ENCODE assay signal across 8 mouse cellular contexts in the genomic region with DNA sequence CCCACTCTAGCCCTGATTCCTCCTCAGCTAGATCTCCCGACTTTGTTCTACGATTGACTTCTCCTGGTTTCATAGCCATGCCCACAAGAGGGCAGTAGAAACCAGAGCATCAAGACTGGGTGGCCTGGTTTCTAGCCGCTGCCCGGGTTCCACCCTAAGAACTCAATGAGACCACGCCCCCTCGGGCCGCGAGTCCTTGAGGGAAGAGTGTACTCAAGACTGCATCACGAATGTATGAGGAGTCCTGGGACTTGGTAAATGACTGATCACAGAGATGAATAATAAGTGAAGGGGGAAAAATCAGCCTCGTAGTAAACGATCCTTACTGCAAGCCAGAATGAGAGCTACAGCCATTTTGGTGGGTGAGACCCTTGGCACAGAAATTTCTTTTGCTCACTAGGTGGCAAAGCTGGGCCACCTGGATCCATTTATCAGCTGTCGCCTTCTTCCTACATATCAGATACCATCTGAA. TPM values are rescaled to one million over a fixed set of nuclear protein-coding genes. Genes with fewer than 3 reads are reported as not detected.
A peak's percentile ranks its signal among the peaks of the same experiment; 100 is the strongest.
DNase-seq lines count a peak whose midpoint lies in the region; ATAC-seq and TF ChIP-seq lines count a peak whose summit lies in the region.

No protein-coding gene starts in this region.

- H3K4me2 ChIP-seq in intestine, embryonic 16.5 days (ENCODE audit: low read depth, low read length), result peak overlapping the region; percentile 50
- peak overlapping the region; percentile 50 for H3K4me2 ChIP-seq in midbrain, embryonic 13.5 days (replicated peaks)

- peak; percentile 84; the same call in 1 of the 2 replicates for TF ChIP-seq CTCF in small intestine, adult 2 months (IDR thresholded peaks at IDR 0.05; ENCODE audit: extremely low read depth, insufficient read length, insufficient replicate concordance, low read depth, low read length)

- ATAC-seq in intestine, embryonic 16.5 days, result peak; percentile 93
- peak; percentile 93 for ATAC-seq in midbrain, embryonic 13.5 days

- TF ChIP-seq POLR2A in small intestine, adult 2 months (IDR thresholded peaks at IDR 0.05; ENCODE audit: low read depth, low read length), result no peak

- H3K9me3 ChIP-seq in intestine, embryonic 16.5 days (ENCODE audit: control insufficient read depth, low read length), result no peaks in the 10 kb centered on the region
- H3K9me3 ChIP-seq in limb, embryonic 10.5 days (replicated peaks), result no peaks in the 10 kb centered on the region
- H3K9me3 ChIP-seq in midbrain, embryonic 13.5 days, result no peaks in the 10 kb centered on the region

- no peak overlapping the region for H3K27ac ChIP-seq in intestine, embryonic 16.5 days (ENCODE audit: low read length)
- H3K27ac ChIP-seq in limb, embryonic 10.5 days, result no peak overlapping the region
- H3K27ac ChIP-seq in midbrain, embryonic 13.5 days, result no peak overlapping the region
- H3K27ac ChIP-seq in small intestine, adult 2 months (ENCODE audit: insufficient read depth, low read depth, low read length), result no peak overlapping the region

- H3K4me1 ChIP-seq in intestine, embryonic 16.5 days (ENCODE audit: control insufficient read depth, insufficient read depth, low read length), result 0 out of 2 replicates have a peak, but pooled peaks cover 3% of the 10 kb centered on the region
- H3K4me1 ChIP-seq in limb, embryonic 10.5 days, result 0 out of 2 replicates have a peak, but pooled peaks cover 4% of the 10 kb centered on the region
- 0 out of 2 replicates have a peak, but pooled peaks cover 4% of the 10 kb centered on the region for H3K4me1 ChIP-seq in midbrain, embryonic 13.5 days (replicated peaks)
- H3K4me1 ChIP-seq in small intestine, adult 2 months (ENCODE audit: control insufficient read depth, insufficient read depth, insufficient read length, low read length), result no peaks in the 10 kb centered on the region

- no peaks in the 10 kb centered on the region for H3K27me3 ChIP-seq in intestine, embryonic 16.5 days (replicated peaks; ENCODE audit: control insufficient read depth, insufficient read depth, low read length)
- H3K27me3 ChIP-seq in limb, embryonic 10.5 days (ENCODE audit: low read depth, poor library complexity, severe bottlenecking), result peaks cover 11% of the 10 kb centered on the region
- peaks cover 9% of the 10 kb centered on the region for H3K27me3 ChIP-seq in midbrain, embryonic 13.5 days
- no peaks in the 10 kb centered on the region for H3K27me3 ChIP-seq in small intestine, adult 2 months (ENCODE audit: control insufficient read depth, insufficient read depth, low read length)

- DNase-seq in urinary bladder, postnatal 14 days (ENCODE audit: low spot score), result peak; percentile 86
- no peak for DNase-seq in urinary bladder, postnatal 10 days (ENCODE audit: low spot score)
- DNase-seq in embryo, embryonic 11.5 days (ENCODE audit: low read depth, low spot score), result peak; percentile 91
- DNase-seq in gastrocnemius, postnatal 4 days (ENCODE audit: low spot score in 2 of 2), result peak; percentile 54 to 77
- peak; percentile 90 for DNase-seq in limb, embryonic 10.5 days (ENCODE audit: low spot score)

- H3K36me3 ChIP-seq in intestine, embryonic 16.5 days (ENCODE audit: control insufficient read depth, insufficient read depth, low read length), result no peaks in the 10 kb centered on the region
- H3K36me3 ChIP-seq in limb, embryonic 10.5 days, result no peaks in the 10 kb centered on the region
- no peaks in the 10 kb centered on the region for H3K36me3 ChIP-seq in midbrain, embryonic 13.5 days
- H3K36me3 ChIP-seq in small intestine, adult 2 months (ENCODE audit: control insufficient read depth, insufficient read depth, low read length), result no peaks in the 10 kb centered on the region

- WGBS in intestine, embryonic 16.5 days, result 2% methylated on average over 12 of the region's 12 CpGs
- 1% methylated on average over 12 of the region's 12 CpGs for WGBS in limb, embryonic 10.5 days
- 3% methylated on average over 12 of the region's 12 CpGs for WGBS in midbrain, embryonic 13.5 days
- WGBS in small intestine, adult 2 months, result 4% methylated on average over 12 of the region's 12 CpGs

- peak overlapping the region; percentile 31 for H3K4me3 ChIP-seq in intestine, embryonic 16.5 days (ENCODE audit: low read length)
- H3K4me3 ChIP-seq in limb, embryonic 10.5 days, result peak overlapping the region; percentile 45
- peak overlapping the region; percentile 41 for H3K4me3 ChIP-seq in midbrain, embryonic 13.5 days (replicated peaks)
- H3K4me3 ChIP-seq in small intestine, adult 2 months (ENCODE audit: low read depth, low read length), result no peak overlapping the region

- no peak overlapping the region for H3K9ac ChIP-seq in intestine, embryonic 16.5 days (ENCODE audit: low read depth, low read length)
- peak overlapping the region; percentile 53 for H3K9ac ChIP-seq in midbrain, embryonic 13.5 days (replicated peaks)

RNA-seq across cellular contexts. Expression of a gene that starts 12.8 kb away (rescaled TPM):
- not detected for total RNA-seq in gastrocnemius, postnatal 4 days (2021)
- 0.17 and 0.23 TPM in 2 replicates for polyA plus RNA-seq in intestine, embryonic 16.5 days (2015; fragmentation: Nextera tagmentation; extraction: Ambion mirVana)
- 0.29 and 0.51 TPM in 2 replicates for polyA plus RNA-seq in limb, embryonic 10.5 days (2016; fragmentation: Nextera tagmentation; extraction: Ambion mirVana)
- 0.89 and 1.2 TPM in 2 replicates for polyA plus RNA-seq in midbrain, embryonic 13.5 days (2015; fragmentation: Nextera tagmentation; extraction: Ambion mirVana)
- polyA plus RNA-seq in small intestine, adult 2 months (2012; rRNA removed), result not detected in 2 replicates

RNA-seq across cellular contexts. Expression of a gene that starts 13.4 kb away (rescaled TPM):
- 10 to 100 TPM; 51.7 to 53.1 TPM for total RNA-seq in gastrocnemius, postnatal 4 days (2021)
- polyA plus RNA-seq in intestine, embryonic 16.5 days (2015; fragmentation: Nextera tagmentation; extraction: Ambion mirVana), result 68.1 and 77.6 TPM in 2 replicates
- polyA plus RNA-seq in limb, embryonic 10.5 days (2016; fragmentation: Nextera tagmentation; extraction: Ambion mirVana), result 71.0 and 77.8 TPM in 2 replicates
- polyA plus RNA-seq in midbrain, embryonic 13.5 days (2015; fragmentation: Nextera tagmentation; extraction: Ambion mirVana), result 61.3 and 63.2 TPM in 2 replicates
- polyA plus RNA-seq in small intestine, adult 2 months (2012; rRNA removed), result 17.3 and 20.6 TPM in 2 replicates

RNA-seq across cellular contexts. Expression of a gene that starts 21.5 kb away (rescaled TPM):
- total RNA-seq in gastrocnemius, postnatal 4 days (2021), result under 1 TPM in 1 of 2 experiments, not detected in 1; 0.27 TPM
- polyA plus RNA-seq in intestine, embryonic 16.5 days (2015; fragmentation: Nextera tagmentation; extraction: Ambion mirVana), result 18.8 and 24.1 TPM in 2 replicates
- polyA plus RNA-seq in limb, embryonic 10.5 days (2016; fragmentation: Nextera tagmentation; extraction: Ambion mirVana), result 1.4 and 1.5 TPM in 2 replicates
- 396 and 399 TPM in 2 replicates for polyA plus RNA-seq in midbrain, embryonic 13.5 days (2015; fragmentation: Nextera tagmentation; extraction: Ambion mirVana)
- 12.1 and 26.1 TPM in 2 replicates for polyA plus RNA-seq in small intestine, adult 2 months (2012; rRNA removed)

RNA-seq across cellular contexts. Expression of a gene that starts 23.6 kb away (rescaled TPM):
- 1 to 10 TPM; 6.1 to 8.0 TPM for total RNA-seq in gastrocnemius, postnatal 4 days (2021)
- polyA plus RNA-seq in intestine, embryonic 16.5 days (2015; fragmentation: Nextera tagmentation; extraction: Ambion mirVana), result 5.4 TPM in 2 replicates
- 1.4 and 1.8 TPM in 2 replicates for polyA plus RNA-seq in limb, embryonic 10.5 days (2016; fragmentation: Nextera tagmentation; extraction: Ambion mirVana)
- 24.3 and 26.1 TPM in 2 replicates for polyA plus RNA-seq in midbrain, embryonic 13.5 days (2015; fragmentation: Nextera tagmentation; extraction: Ambion mirVana)
- 0.23 TPM in 1 of 2 replicates, not detected in the other for polyA plus RNA-seq in small intestine, adult 2 months (2012; rRNA removed)

RNA-seq across cellular contexts. Expression of a gene that starts 43.5 kb away (rescaled TPM):
- total RNA-seq in gastrocnemius, postnatal 4 days (2021), result 10 to 100 TPM; 11.0 to 14.0 TPM
- 9.0 and 10.3 TPM in 2 replicates for polyA plus RNA-seq in intestine, embryonic 16.5 days (2015; fragmentation: Nextera tagmentation; extraction: Ambion mirVana)
- 5.1 and 6.6 TPM in 2 replicates for polyA plus RNA-seq in limb, embryonic 10.5 days (2016; fragmentation: Nextera tagmentation; extraction: Ambion mirVana)
- 61.6 and 63.1 TPM in 2 replicates for polyA plus RNA-seq in midbrain, embryonic 13.5 days (2015; fragmentation: Nextera tagmentation; extraction: Ambion mirVana)
- not detected in 2 replicates for polyA plus RNA-seq in small intestine, adult 2 months (2012; rRNA removed)

Comparison
In these comparisons a context has a peak if more than half of its experiments do, and no peak if none do; other contexts are left out.
1. RNA of a gene that starts 21.5 kb away (polyA plus RNA-seq): 396 to 399 TPM in midbrain, embryonic 13.5 days; 12.1 to 26.1 TPM in small intestine, adult 2 months, 18.8 to 24.1 TPM in intestine, embryonic 16.5 days and 1.4 to 1.5 TPM in limb, embryonic 10.5 days; every median in the first group is over 10 times any median in the second.